Mouse (Mus musculus) kidney, postnatal 0 days (tissue): ENCODE measurements around the gene Fkbp14. TPM values are rescaled to one million over a fixed set of nuclear protein-coding genes. Genes with fewer than 3 reads are reported as not detected.

Experiments used
- ATAC-seq: fragments of 200-750 bp; cut with Nextera tagmentation; replicated peaks from 2 replicates; pipeline ENCODE4 v1.8.0; 2017; ENCODE audit warnings: low read depth, moderate number of reproducible peaks, moderate TSS enrichment, moderate library complexity; ENCODE audit not compliant: low FRiP score
- DNase-seq: peaks from one replicate; pipeline ENCODE4 v3.0.0-alpha.2; 2016; ENCODE audit warnings: low spot score
- H3K27ac ChIP-seq: fragments of 300-500 bp; sonication (generic); 2 replicates; pipeline ENCODE4 v1.5.1; 2014; ENCODE audit warnings: mild to moderate bottlenecking
- H3K27me3 ChIP-seq: fragments of 300-500 bp; sonication (generic); 2 replicates; pipeline ENCODE4 v1.6.1; 2014; ENCODE audit warnings: low read length, mixed read lengths; ENCODE audit not compliant: insufficient read depth
- H3K36me3 ChIP-seq: fragments of 300-500 bp; sonication (generic); 2 replicates; pipeline ENCODE4 v1.6.1; 2014; ENCODE audit warnings: low read length, mixed read lengths; ENCODE audit not compliant: insufficient read depth
- H3K4me1 ChIP-seq: fragments of 300-500 bp; sonication (generic); replicated peaks from 2 replicates; pipeline ENCODE4 v1.6.1; 2014; ENCODE audit warnings: antibody characterized with exemption, low read length, mixed read lengths; ENCODE audit not compliant: insufficient read depth
- H3K4me2 ChIP-seq: fragments of 300-500 bp; sonication (generic); 2 replicates; pipeline ENCODE4 v1.6.1; 2014; ENCODE audit warnings: mild to moderate bottlenecking, low read length, moderate library complexity, mixed read lengths
- H3K4me3 ChIP-seq: fragments of 300-500 bp; sonication (generic); replicated peaks from 2 replicates; pipeline ENCODE4 v1.5.1; 2014; ENCODE audit warnings: low read depth, low read length
- H3K9ac ChIP-seq: fragments of 300-500 bp; sonication (generic); 2 replicates; pipeline ENCODE4 v1.6.1; 2014; ENCODE audit warnings: low read depth, low read length
- H3K9me3 ChIP-seq: fragments of 300-500 bp; sonication (generic); replicated peaks from 2 replicates; pipeline ENCODE4 v1.6.1; 2016; ENCODE audit warnings: low read length, inconsistent platforms, mixed read lengths
- CTCF ChIP-seq: IDR thresholded peaks from 2 replicates; pipeline ENCODE4 v1.5.1; 2016; ENCODE audit warnings: antibody characterized with exemption, low read depth, mild to moderate bottlenecking, moderate library complexity
- WGBS: fragments of 180-500 bp; shearing (Covaris S2); extraction: QIAGEN DNeasy Blood & Tissue Kit; methylation state at CpG from one replicate; pipeline ENCODE4 v1.1.7; 2014; 5-methylcytosine and 5-hydroxymethylcytosine counted together
- polyA plus RNA-seq: library from polyadenylated mRNA; unstranded; fragments of >200 nt; fragmentation: Nextera tagmentation; extraction: Ambion mirVana; gene quantifications from 2 replicates; pipeline ENCODE4 v1.2.1, GENCODE M21; 2015

Fkbp14 gene
- polyA plus RNA-seq, 1 experiment from 2014 or later: 19.8 TPM

DNA sequence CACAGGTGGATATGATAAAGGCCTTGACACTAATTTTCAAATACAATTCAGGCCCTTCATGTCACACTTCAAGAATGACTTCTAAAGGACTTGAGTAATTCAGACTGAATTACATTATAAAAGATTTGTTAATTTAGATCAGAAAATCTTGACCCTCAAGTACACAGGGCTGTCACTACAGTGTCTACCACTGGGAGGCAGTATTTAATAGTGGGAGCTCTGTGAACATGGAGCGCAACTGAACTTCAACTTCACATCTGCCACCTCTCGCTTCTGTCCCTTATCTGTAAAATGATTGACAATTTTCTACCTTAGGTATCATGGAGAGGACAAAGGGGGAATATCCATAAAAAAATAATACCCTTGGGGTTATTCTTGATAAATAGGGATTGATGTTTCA lies 10.9 kb downstream of the Fkbp14 start:
- Histone ChIP-seq H3K4me1 (0 out of 2 replicates have a peak, but pooled peaks cover 2% of the 10 kb centered on the region), H3K27ac (no peak overlapping the region), H3K36me3 (peaks cover 11% of the 10 kb centered on the region; the same call in 1 of the 2 replicates), H3K9ac (no peak overlapping the region), H3K9me3 (no peaks in the 10 kb centered on the region), H3K4me2 (no peak overlapping the region), H3K27me3 (no peaks in the 10 kb centered on the region), H3K4me3 (no peak overlapping the region)
- ATAC-seq (no peak), DNase-seq (peak; percentile 79)
- TF ChIP-seq CTCF: peak; percentile 86
- WGBS: 37% methylated on average over 2 of the region's 2 CpGs

DNA sequence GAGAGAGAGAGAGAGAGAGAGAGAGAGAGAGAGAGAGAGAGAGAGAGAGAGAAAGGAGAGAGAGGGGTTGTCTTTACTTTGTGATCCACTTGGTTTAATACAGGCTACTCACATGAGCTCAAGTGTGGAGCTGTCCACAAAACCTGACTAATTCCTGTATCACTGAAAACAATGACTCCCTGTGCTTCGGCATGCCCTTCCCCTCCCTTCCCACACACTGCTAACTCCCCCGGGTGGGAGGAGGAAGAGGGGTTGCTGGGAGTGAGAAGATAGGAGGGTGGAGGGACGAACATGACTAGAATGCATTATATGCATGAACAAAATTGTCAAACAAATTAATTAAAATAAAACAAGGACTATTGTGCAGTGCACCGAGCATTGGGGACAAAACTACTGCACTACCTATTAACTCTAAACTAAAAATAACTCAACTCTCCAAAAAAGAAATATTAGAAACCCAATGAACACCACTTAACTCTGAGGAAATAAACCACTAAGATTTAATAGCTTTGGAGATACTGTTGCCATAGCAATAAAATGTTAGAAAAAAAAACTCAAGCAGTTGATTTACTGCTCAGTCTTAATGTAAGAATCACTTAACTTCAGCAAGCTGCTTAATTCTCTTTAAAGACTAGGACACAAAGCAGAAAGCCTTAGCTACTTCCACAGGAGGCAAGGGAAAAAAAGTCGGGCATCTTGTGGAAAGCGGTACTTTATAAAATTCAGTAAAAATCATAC lies 23.7 kb downstream of the Fkbp14 start:
- H3K9me3 ChIP-seq: no peaks in the 10 kb centered on the region
- 0 out of 2 replicates have a peak, but pooled peaks cover 2% of the 10 kb centered on the region for H3K4me1 ChIP-seq
- H3K27me3 ChIP-seq: no peaks in the 10 kb centered on the region
- no peaks in the 10 kb centered on the region for H3K36me3 ChIP-seq
- 15% methylated on average over 6 of the region's 6 CpGs for WGBS
- peak; percentile 66 for ATAC-seq
- H3K4me2 ChIP-seq: peak overlapping the region; percentile 14; the same call in 1 of the 2 replicates
- H3K9ac ChIP-seq: no peak overlapping the region
- H3K4me3 ChIP-seq: no peak overlapping the region
- H3K27ac ChIP-seq: 0 out of 2 replicates have a peak overlapping the region, but pooled peaks have one; percentile 4
- DNase-seq: peak; percentile 82
- no peak for TF ChIP-seq CTCF

DNA sequence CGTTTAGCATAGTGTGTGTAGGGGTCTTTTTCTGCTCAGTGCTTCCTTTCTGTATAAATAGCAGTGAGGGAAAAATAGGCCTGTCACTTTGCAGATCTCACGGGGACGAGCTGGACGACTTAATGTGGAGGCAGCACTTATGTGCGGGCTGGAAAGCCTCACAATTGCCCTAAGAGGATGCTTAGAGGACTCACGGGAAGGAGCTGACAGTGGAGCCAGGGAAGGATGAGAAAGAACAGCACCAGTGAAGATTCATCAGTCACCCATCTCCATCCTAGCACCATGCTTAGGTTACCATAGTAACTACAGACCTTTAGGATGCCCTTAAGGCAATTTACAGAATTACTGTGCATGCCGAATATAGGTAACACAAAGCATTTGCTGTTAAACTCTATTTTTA lies 27.3 kb downstream of the Fkbp14 start:
- Histone ChIP-seq H3K27me3 (no peaks in the 10 kb centered on the region), H3K4me3 (no peak overlapping the region), H3K4me1 (peaks cover 10% of the 10 kb centered on the region; the same call in 1 of the 2 replicates), H3K9me3 (no peaks in the 10 kb centered on the region), H3K9ac (no peak overlapping the region), H3K36me3 (no peaks in the 10 kb centered on the region), H3K27ac (no peak overlapping the region), H3K4me2 (no peak overlapping the region)
- WGBS: 39% methylated on average over 7 of the region's 7 CpGs
- DNase-seq (no peak), ATAC-seq (no peak)
- TF ChIP-seq CTCF: no peak

DNA sequence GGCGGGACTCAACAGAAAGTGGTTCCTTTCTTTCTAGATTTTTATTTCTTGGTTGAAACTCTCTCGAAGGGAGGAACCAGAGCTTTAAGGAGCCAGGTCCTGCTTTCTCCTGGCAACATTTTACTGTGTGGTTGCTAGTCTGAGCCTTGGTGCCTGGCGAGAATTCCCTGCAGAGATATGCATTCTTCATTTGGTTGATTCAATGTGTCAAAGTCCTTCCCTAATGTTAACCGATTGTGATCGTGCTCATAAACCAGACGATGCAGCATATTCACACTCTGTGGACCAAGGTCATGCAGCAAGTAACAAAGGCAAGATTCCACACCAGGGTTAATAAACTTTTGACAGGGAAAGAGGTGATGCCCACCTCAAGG lies 30.6 kb downstream of the Fkbp14 start:
- Histone ChIP-seq H3K27me3 (no peaks in the 10 kb centered on the region), H3K27ac (no peak overlapping the region; the same call in 1 of the 2 replicates), H3K36me3 (no peaks in the 10 kb centered on the region), H3K4me1 (peaks cover 8% of the 10 kb centered on the region; the same call in 1 of the 2 replicates), H3K4me3 (peak overlapping the region; percentile 46), H3K9ac (peak overlapping the region; percentile 57; the same call in 1 of the 2 replicates), H3K4me2 (peak overlapping the region; percentile 87), H3K9me3 (no peaks in the 10 kb centered on the region)
- no peak for TF ChIP-seq CTCF
- 10% methylated on average over 6 of the region's 6 CpGs for WGBS
- no peak; the same call in 1 of the 2 replicates for ATAC-seq
- DNase-seq: no peak

DNA sequence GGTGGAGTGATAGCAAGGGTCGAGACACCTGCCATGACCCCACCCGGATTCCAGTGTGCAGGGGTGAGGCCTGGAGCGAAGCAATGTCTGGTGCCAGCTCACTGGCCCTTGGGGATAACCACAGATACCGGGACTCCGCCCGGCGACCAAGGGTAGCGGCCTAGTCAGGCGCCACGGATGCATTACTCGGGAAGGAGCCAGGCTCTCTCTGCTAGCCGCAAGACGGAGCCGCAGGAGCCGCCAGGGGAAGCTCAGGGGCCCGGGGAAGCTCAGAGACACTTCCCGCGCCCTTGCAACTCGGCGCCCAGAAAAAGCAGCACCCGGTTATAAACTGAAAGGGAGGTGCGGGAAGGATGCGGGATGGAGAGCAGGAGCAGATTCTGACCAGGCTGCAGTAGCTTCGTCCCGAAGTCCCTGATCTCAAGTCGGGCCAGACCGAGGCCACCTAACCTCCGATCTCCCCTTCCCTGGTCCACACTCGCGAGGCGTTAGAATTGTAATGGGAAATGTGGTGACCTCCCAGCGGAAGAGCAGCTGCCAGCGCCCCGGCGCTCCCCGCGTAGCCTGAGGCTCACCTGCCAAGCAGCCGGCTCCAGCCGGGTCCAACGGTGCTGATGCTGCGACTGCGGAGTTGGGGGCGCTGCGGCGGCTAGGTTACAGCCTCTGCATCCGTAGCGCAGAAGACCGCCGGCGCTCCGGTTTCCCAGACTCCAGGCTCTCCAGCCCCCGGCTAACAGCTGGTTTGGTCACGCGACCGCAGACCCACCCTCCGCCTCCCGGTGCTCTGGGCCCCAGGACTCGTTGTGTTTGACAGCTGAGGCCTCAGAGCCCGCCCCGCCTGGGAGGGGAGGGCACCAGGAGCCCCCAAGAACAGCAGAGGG lies 31.2 kb downstream of the Fkbp14 start, which contains the start of gene Scrn1:
Gene Scrn1, minus strand, starts transcription at position 825 of the 881 bp plus-strand sequence.
- H3K9ac ChIP-seq: peak within 1 kb of the TSS; percentile 57
- H3K27ac ChIP-seq: no peak within 1 kb of the TSS; the same call in 1 of the 2 replicates

DNA sequence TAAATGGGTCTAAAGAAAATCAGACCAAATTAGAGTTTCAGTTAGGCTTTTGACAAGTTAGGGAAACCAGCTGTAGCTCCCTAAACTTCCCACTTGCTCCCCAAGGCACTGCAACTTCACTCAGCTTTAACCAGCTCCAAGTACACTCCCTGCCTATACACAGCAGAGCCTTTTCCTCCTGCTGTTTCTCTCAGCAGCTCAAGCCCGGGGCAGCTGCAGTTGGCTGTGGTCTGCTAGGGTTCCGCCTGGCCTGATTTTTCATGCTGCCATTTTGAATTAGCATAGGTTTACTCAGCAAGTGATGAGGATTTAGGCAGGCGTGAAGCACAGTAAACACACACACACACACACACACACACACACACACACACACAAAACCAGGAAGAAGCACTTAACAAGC lies 32.1 kb downstream of the Fkbp14 start:
- no peak for DNase-seq
- no peak for TF ChIP-seq CTCF
- Histone ChIP-seq H3K4me2 (no peak overlapping the region), H3K27me3 (no peaks in the 10 kb centered on the region), H3K4me1 (peaks cover 8% of the 10 kb centered on the region; the same call in 1 of the 2 replicates), H3K9me3 (no peaks in the 10 kb centered on the region), H3K4me3 (no peak overlapping the region), H3K9ac (no peak overlapping the region), H3K27ac (no peak overlapping the region), H3K36me3 (no peaks in the 10 kb centered on the region)
- no peak for ATAC-seq
- WGBS: 58% methylated on average over 3 of the region's 3 CpGs

More for the DNA sequence above, 31.2 kb downstream of the Fkbp14 start, which contains the start of gene Scrn1:
- TF ChIP-seq CTCF: no peak
- Histone ChIP-seq H3K4me3 (peak within 1 kb of the TSS; percentile 46), H3K9me3 (no peaks in the 10 kb centered on the region), H3K27me3 (no peaks in the 10 kb centered on the region), H3K4me1 (peaks cover 8% of the 10 kb centered on the region; the same call in 1 of the 2 replicates), H3K36me3 (no peaks in the 10 kb centered on the region), H3K4me2 (peak within 1 kb of the TSS; percentile 87)
- ATAC-seq: peak; percentile 69
- WGBS: 2% methylated on average over 60 of the region's 60 CpGs
- peak; percentile 76 for DNase-seq
